ENCODE assay signal across 16 mouse cellular contexts in the genomic region with DNA sequence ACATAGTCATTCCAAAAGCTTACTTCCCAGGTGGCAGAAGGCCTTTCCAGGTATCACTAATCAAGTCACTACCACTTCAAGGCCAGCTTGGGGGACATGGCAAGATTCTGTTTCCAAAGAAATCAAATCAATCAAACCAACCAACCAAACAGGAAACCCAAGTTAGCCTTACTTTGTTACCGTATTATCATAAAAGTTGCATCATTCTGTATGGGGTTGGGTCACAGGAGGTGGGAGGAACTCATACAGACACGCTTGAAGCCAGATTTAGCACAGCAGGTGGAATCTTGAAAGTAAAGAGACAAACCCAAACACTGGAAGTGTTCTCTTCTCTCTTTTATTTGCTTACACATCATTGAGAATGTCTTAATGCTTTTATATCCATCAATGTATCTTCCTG.
"Had no signal": no experiment of that assay in that cellular context is flagged by ENCODE, and none has a peak within 500 bp of the region (broad histone marks: within the 10 kb centered on the region; RNA-seq: fewer than 3 reads in every experiment).

No protein-coding gene starts in this region.

- H3K4me1 ChIP-seq: kidney, embryonic 15.5 days; limb, embryonic 10.5 days; limb, embryonic 13.5 days; midbrain, embryonic 12.5 days had no signal

- H3K9ac ChIP-seq: kidney, embryonic 15.5 days; limb, embryonic 13.5 days; liver, embryonic 12.5 days; liver, embryonic 15.5 days; lung, embryonic 15.5 days; midbrain, embryonic 12.5 days had no signal

- DNase-seq: kidney, postnatal 10 days; kidney, postnatal 36 days; liver; lung, adult 18-20 months; lung, postnatal 14 days; lung, postnatal 4 days; thymus, adult 18-20 months; thymus, postnatal 36 days had no signal

- H3K4me3 ChIP-seq: kidney, embryonic 15.5 days; limb, embryonic 10.5 days; limb, embryonic 13.5 days; liver, embryonic 12.5 days; liver, embryonic 15.5 days; lung, embryonic 15.5 days; midbrain, embryonic 12.5 days had no signal

- H3K27me3 ChIP-seq: kidney, embryonic 15.5 days; limb, embryonic 13.5 days; liver, embryonic 12.5 days; liver, embryonic 15.5 days; lung, embryonic 15.5 days; midbrain, embryonic 12.5 days had no signal

- H3K4me2 ChIP-seq: kidney, embryonic 15.5 days; limb, embryonic 13.5 days; liver, embryonic 12.5 days; liver, embryonic 15.5 days; lung, embryonic 15.5 days; midbrain, embryonic 12.5 days had no signal

- ATAC-seq: liver, embryonic 12.5 days; midbrain, embryonic 16.5 days had no signal

- H3K36me3 ChIP-seq: kidney, embryonic 15.5 days; limb, embryonic 10.5 days; limb, embryonic 13.5 days; liver, embryonic 12.5 days; liver, embryonic 15.5 days; lung, embryonic 15.5 days; midbrain, embryonic 12.5 days had no signal

- H3K9me3 ChIP-seq: kidney, embryonic 15.5 days; limb, embryonic 10.5 days; limb, embryonic 13.5 days; liver, embryonic 12.5 days; liver, embryonic 15.5 days; lung, embryonic 15.5 days; midbrain, embryonic 12.5 days had no signal

- H3K27ac ChIP-seq: kidney, embryonic 15.5 days; limb, embryonic 10.5 days; limb, embryonic 13.5 days; liver, embryonic 12.5 days; liver, embryonic 15.5 days; lung, embryonic 15.5 days; midbrain, embryonic 12.5 days had no signal
